Mouse (Mus musculus): ENCODE measurements around the gene Tmem45b. TPM values are rescaled to one million over a fixed set of nuclear protein-coding genes. Genes with fewer than 3 reads are reported as not detected.

Tmem45b gene
- total RNA-seq, 1 experiment, result 2.0 TPM

DNA sequence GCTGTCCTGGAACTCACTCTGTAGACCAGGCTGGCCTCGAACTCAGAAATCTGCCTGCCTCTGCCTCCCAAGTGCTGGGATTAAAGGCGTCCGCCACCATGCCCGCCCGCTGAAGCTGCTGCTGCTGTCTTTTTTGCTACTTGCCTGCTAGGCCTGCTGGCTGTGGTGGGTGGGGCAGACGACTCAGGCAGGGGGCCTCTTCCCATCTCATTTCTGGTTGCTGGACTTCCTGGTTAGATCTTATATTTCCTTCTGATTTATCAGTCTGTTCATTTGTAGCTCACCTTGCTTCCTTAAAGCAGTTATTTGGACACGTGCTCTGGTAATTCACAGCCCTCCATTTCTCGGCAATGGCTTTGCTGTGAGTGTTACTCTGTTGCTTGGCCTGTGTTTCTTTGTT, 28.8 kb downstream of the Tmem45b start:
- Histone ChIP-seq H3K9ac (ENCODE audit: insufficient read depth, low read depth, low read length, poor library complexity, severe bottlenecking) (no peak overlapping the region), H3K4me1 (ENCODE audit: control insufficient read depth in 2 of 2, insufficient read depth in 2 of 2, low read length in 2 of 2, poor library complexity in 1 of 2) (peaks cover 12 to 28% of the 10 kb centered on the region in 2 experiments), H3K9me3 (ENCODE audit: control insufficient read depth, insufficient read depth, low read depth, low read length) (no peaks in the 10 kb centered on the region), H3K27ac (ENCODE audit: insufficient read depth, low read depth, low read length, poor library complexity, severe bottlenecking) (no peak overlapping the region; the same call in 1 of the 2 replicates), H3K4me3 (ENCODE audit: insufficient read depth in 1 of 2, low read depth in 1 of 2, low read length in 2 of 2, poor library complexity in 1 of 2, severe bottlenecking in 1 of 2) (no peak overlapping the region), H3K36me3 (ENCODE audit: control insufficient read depth, insufficient read depth, low read length, poor library complexity, severe bottlenecking) (no peaks in the 10 kb centered on the region)
- in situ Hi-C loops (cut with MboI; ENCODE audit: low sequenced_read_pairs in 2 of 2, unreplicated experiment in 2 of 2), result no loop called here
- no peak for DNase-seq (ENCODE audit: low read depth, low spot score)
- TF ChIP-seq MAFK (IDR thresholded peaks at IDR 0.05; ENCODE audit: insufficient read depth, low read depth, low read length) (no peak), CHD2 (IDR thresholded peaks at IDR 0.05; ENCODE audit: low read depth, low read length) (no peak), ZNF384 (IDR thresholded peaks at IDR 0.05; ENCODE audit: low read depth, low read length) (no peak), ZC3H11A (IDR thresholded peaks at IDR 0.05; ENCODE audit: borderline replicate concordance, low read depth, low read length) (no peak), HCFC1 (IDR thresholded peaks at IDR 0.05; ENCODE audit: borderline replicate concordance, insufficient read depth, low read length) (no peak)

DNA sequence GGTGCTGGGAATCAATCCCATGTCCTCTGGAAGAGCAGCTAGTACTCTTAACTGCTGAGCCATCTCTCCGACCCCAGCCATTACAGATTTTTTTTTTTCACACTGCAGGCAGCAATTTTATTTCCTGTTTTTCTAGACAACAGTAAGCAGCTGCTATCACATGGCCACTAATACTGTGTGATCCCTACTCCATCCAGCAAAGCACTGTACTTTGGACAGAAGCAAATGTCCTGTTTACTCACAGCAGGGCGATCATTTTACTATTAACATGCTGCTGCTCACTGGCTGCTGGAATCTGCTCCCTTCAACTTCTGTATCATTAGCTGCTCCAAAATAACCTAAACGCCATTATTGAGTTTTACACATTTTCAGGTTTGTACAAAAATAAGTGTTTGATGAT, 30.8 kb downstream of the Tmem45b start:
- in situ Hi-C loops (cut with MboI; ENCODE audit: low sequenced_read_pairs in 2 of 2, unreplicated experiment in 2 of 2), result no loop called here
- H3K36me3 ChIP-seq (ENCODE audit: control insufficient read depth, insufficient read depth, low read length, poor library complexity, severe bottlenecking), result no peaks in the 10 kb centered on the region
- no peak overlapping the region for H3K9ac ChIP-seq (ENCODE audit: insufficient read depth, low read depth, low read length, poor library complexity, severe bottlenecking)
- no peak overlapping the region for H3K27ac ChIP-seq (ENCODE audit: insufficient read depth, low read depth, low read length, poor library complexity, severe bottlenecking)
- H3K4me1 ChIP-seq (ENCODE audit: control insufficient read depth in 2 of 2, insufficient read depth in 2 of 2, low read length in 2 of 2, poor library complexity in 1 of 2), result peaks cover 10 to 17% of the 10 kb centered on the region in 2 experiments; a peak in 3 of 4 replicates
- TF ChIP-seq ZC3H11A (IDR thresholded peaks at IDR 0.05; ENCODE audit: borderline replicate concordance, low read depth, low read length) (no peak), HCFC1 (IDR thresholded peaks at IDR 0.05; ENCODE audit: borderline replicate concordance, insufficient read depth, low read length) (no peak), MAFK (IDR thresholded peaks at IDR 0.05; ENCODE audit: insufficient read depth, low read depth, low read length) (no peak), ZNF384 (IDR thresholded peaks at IDR 0.05; ENCODE audit: low read depth, low read length) (no peak), CHD2 (IDR thresholded peaks at IDR 0.05; ENCODE audit: low read depth, low read length) (no peak)
- no peak overlapping the region for H3K4me3 ChIP-seq (ENCODE audit: insufficient read depth in 1 of 2, low read depth in 1 of 2, low read length in 2 of 2, poor library complexity in 1 of 2, severe bottlenecking in 1 of 2)
- DNase-seq (ENCODE audit: low read depth, low spot score), result no peak
- no peaks in the 10 kb centered on the region for H3K9me3 ChIP-seq (ENCODE audit: control insufficient read depth, insufficient read depth, low read depth, low read length)

DNA sequence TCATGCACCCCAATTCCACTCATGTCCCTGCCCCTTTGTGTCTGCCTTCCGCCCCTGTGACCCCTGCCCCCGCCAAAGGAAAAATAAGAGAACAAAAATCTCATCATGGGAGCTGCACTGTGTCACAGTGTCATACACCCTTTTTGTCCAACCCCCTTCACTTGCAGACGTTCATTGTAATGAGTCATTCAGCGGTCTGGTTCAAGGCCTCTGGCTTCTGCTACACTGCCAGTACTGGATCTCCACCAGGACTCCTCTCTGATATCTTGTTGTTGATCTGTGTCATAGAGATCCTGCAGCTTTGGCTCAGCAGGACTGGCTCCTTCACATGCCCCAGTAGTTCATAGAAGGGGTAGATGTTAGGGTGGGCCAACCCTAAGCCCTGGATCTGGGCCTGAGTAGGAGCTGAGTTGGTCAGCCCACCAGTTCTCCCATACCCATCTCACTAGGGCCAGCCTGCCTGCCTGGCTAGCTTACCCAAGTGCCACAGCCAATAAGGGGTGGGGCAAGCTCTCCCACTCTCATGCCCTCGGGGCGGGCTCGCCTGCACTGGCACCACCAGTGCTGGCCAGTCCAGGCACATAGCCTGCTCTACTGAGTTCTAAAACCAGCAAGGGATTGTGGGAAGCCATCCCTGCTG, 31.8 kb downstream of the Tmem45b start:
- Histone ChIP-seq H3K27ac (ENCODE audit: insufficient read depth, low read depth, low read length, poor library complexity, severe bottlenecking) (no peak overlapping the region), H3K9ac (ENCODE audit: insufficient read depth, low read depth, low read length, poor library complexity, severe bottlenecking) (no peak overlapping the region), H3K9me3 (ENCODE audit: control insufficient read depth, insufficient read depth, low read depth, low read length) (no peaks in the 10 kb centered on the region), H3K36me3 (ENCODE audit: control insufficient read depth, insufficient read depth, low read length, poor library complexity, severe bottlenecking) (no peaks in the 10 kb centered on the region), H3K4me1 (ENCODE audit: control insufficient read depth in 2 of 2, insufficient read depth in 2 of 2, low read length in 2 of 2, poor library complexity in 1 of 2) (peaks cover 7 to 14% of the 10 kb centered on the region in 2 experiments; a peak in 3 of 4 replicates), H3K4me3 (ENCODE audit: insufficient read depth in 1 of 2, low read depth in 1 of 2, low read length in 2 of 2, poor library complexity in 1 of 2, severe bottlenecking in 1 of 2) (no peak overlapping the region)
- in situ Hi-C loops (cut with MboI; ENCODE audit: low sequenced_read_pairs in 2 of 2, unreplicated experiment in 2 of 2), result no loop called here
- no peak for DNase-seq (ENCODE audit: low read depth, low spot score)
- TF ChIP-seq ZNF384 (IDR thresholded peaks at IDR 0.05; ENCODE audit: low read depth, low read length), result no peak
- no peak for TF ChIP-seq ZC3H11A (IDR thresholded peaks at IDR 0.05; ENCODE audit: borderline replicate concordance, low read depth, low read length)
- no peak for TF ChIP-seq MAFK (IDR thresholded peaks at IDR 0.05; ENCODE audit: insufficient read depth, low read depth, low read length)
- TF ChIP-seq CHD2 (IDR thresholded peaks at IDR 0.05; ENCODE audit: low read depth, low read length), result no peak
- TF ChIP-seq HCFC1 (IDR thresholded peaks at IDR 0.05; ENCODE audit: borderline replicate concordance, insufficient read depth, low read length), result no peak

DNA sequence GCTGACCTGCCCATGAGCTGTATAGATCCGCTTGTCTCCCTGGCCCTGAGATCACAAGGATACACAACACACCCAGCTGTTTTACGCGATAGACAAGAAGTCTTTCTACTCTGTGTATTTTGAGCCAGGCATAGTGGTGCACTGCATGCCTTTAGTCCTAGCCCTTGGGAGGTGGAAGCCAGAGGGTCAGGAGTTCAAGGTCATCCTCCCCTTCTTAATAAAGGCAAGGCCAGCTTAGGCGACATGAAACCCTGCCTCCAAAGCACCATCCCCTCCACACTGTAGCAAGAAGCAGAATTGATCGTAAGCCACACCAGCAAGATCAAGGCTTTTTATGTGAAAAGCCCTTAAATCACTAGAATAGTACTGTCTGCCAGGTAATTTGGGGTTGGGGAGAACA, 32.5 kb downstream of the Tmem45b start:
- Histone ChIP-seq H3K27ac (ENCODE audit: insufficient read depth, low read depth, low read length, poor library complexity, severe bottlenecking) (no peak overlapping the region), H3K36me3 (ENCODE audit: control insufficient read depth, insufficient read depth, low read length, poor library complexity, severe bottlenecking) (no peaks in the 10 kb centered on the region), H3K4me1 (ENCODE audit: control insufficient read depth in 2 of 2, insufficient read depth in 2 of 2, low read length in 2 of 2, poor library complexity in 1 of 2) (peaks cover 7 to 14% of the 10 kb centered on the region in 2 experiments; a peak in 3 of 4 replicates), H3K4me3 (ENCODE audit: insufficient read depth in 1 of 2, low read depth in 1 of 2, low read length in 2 of 2, poor library complexity in 1 of 2, severe bottlenecking in 1 of 2) (no peak overlapping the region), H3K9ac (ENCODE audit: insufficient read depth, low read depth, low read length, poor library complexity, severe bottlenecking) (no peak overlapping the region), H3K9me3 (ENCODE audit: control insufficient read depth, insufficient read depth, low read depth, low read length) (no peaks in the 10 kb centered on the region)
- DNase-seq (ENCODE audit: low read depth, low spot score), result no peak
- TF ChIP-seq MAFK (IDR thresholded peaks at IDR 0.05; ENCODE audit: insufficient read depth, low read depth, low read length) (no peak), ZNF384 (IDR thresholded peaks at IDR 0.05; ENCODE audit: low read depth, low read length) (no peak), ZC3H11A (IDR thresholded peaks at IDR 0.05; ENCODE audit: borderline replicate concordance, low read depth, low read length) (no peak)
- in situ Hi-C loops (cut with MboI; ENCODE audit: low sequenced_read_pairs in 2 of 2, unreplicated experiment in 2 of 2), result no loop called here
